In genomic region chr13:102372451-102373082, GRCm38 (mm10) we compare ENCODE assay signal across 16 mouse cellular contexts.
A peak's percentile ranks its signal among the peaks of the same experiment; 100 is the strongest.
DNase-seq lines count a peak whose midpoint lies in the region; ATAC-seq lines count a peak whose summit lies in the region.
"Had no signal": no experiment of that assay in that cellular context is flagged by ENCODE, and none has a peak within 500 bp of the region (broad histone marks: within the 10 kb centered on the region; RNA-seq: fewer than 3 reads in every experiment).

No protein-coding gene starts in this region.

- no peak for DNase-seq in heart, adult 11 months
- peak; percentile 51 for DNase-seq in embryo, embryonic 10 days (ENCODE audit: low spot score)
- no peak for DNase-seq in left cerebral cortex, postnatal 25 days (ENCODE audit: low spot score in 2 of 2)
- DNase-seq in gastrocnemius, postnatal 36 days = no peak
- no peak for DNase-seq in right cerebral cortex, postnatal 14 days
- DNase-seq: cerebellum, postnatal 10 days; gastrocnemius, postnatal 10 days; lung, adult 18-20 months; retina, postnatal 1 day had no signal

- WGBS in heart, embryonic 13.5 days = 67% methylated on average over 4 of the region's 4 CpGs
- 16% methylated on average over 4 of the region's 4 CpGs for WGBS in forebrain, embryonic 16.5 days
- 7% methylated on average over 4 of the region's 4 CpGs for WGBS in midbrain, embryonic 16.5 days

- no peak for ATAC-seq in heart, embryonic 13.5 days (ENCODE audit: extremely low read depth, insufficient number of reproducible peaks, low FRiP score, low TSS enrichment)
- 0 out of 2 replicates have a peak, but pooled peaks have one; percentile 58 for ATAC-seq in forebrain, embryonic 16.5 days
- ATAC-seq in midbrain, embryonic 16.5 days = peak; percentile 82

- no peaks in the 10 kb centered on the region for H3K36me3 ChIP-seq in heart, embryonic 13.5 days
- H3K36me3 ChIP-seq in forebrain, embryonic 16.5 days (ENCODE audit: control insufficient read depth, insufficient read depth) = no peaks in the 10 kb centered on the region
- no peaks in the 10 kb centered on the region for H3K36me3 ChIP-seq in midbrain, embryonic 16.5 days (ENCODE audit: control insufficient read depth, insufficient read depth, low read length)
- H3K36me3 ChIP-seq: G1E; heart, embryonic 12.5 days; neural tube, embryonic 13.5 days had no signal

- H3K27me3 ChIP-seq in heart, embryonic 13.5 days (replicated peaks) = no peaks in the 10 kb centered on the region
- H3K27me3 ChIP-seq in forebrain, embryonic 16.5 days (replicated peaks; ENCODE audit: control insufficient read depth, insufficient read depth, low read length) = no peaks in the 10 kb centered on the region
- H3K27me3 ChIP-seq in midbrain, embryonic 16.5 days (ENCODE audit: control insufficient read depth, insufficient read depth, low read depth, low read length) = peaks cover 7% of the 10 kb centered on the region; the same call in 1 of the 2 replicates
- H3K27me3 ChIP-seq: heart, embryonic 12.5 days; megakaryocyte, embryonic 14.5 days had no signal

- H3K4me2 ChIP-seq in heart, embryonic 13.5 days = no peak overlapping the region
- H3K4me2 ChIP-seq in forebrain, embryonic 16.5 days (ENCODE audit: low read length) = no peak overlapping the region
- H3K4me2 ChIP-seq in midbrain, embryonic 16.5 days (ENCODE audit: low read length) = no peak overlapping the region
- H3K4me2 ChIP-seq: heart, embryonic 12.5 days; neural tube, embryonic 13.5 days had no signal

- no peak overlapping the region for H3K9ac ChIP-seq in heart, embryonic 13.5 days
- no peak overlapping the region for H3K9ac ChIP-seq in forebrain, embryonic 16.5 days (replicated peaks; ENCODE audit: low read depth, low read length)
- no peak overlapping the region for H3K9ac ChIP-seq in midbrain, embryonic 16.5 days (ENCODE audit: low read depth, low read length)
- H3K9ac ChIP-seq: heart, embryonic 12.5 days; neural tube, embryonic 13.5 days had no signal

- H3K4me3 ChIP-seq in heart, embryonic 13.5 days = no peak overlapping the region
- H3K4me3 ChIP-seq in forebrain, embryonic 16.5 days (replicated peaks; ENCODE audit: low read length) = no peak overlapping the region
- no peak overlapping the region for H3K4me3 ChIP-seq in midbrain, embryonic 16.5 days (ENCODE audit: low read depth, low read length)
- H3K4me3 ChIP-seq: heart, embryonic 12.5 days; megakaryocyte, embryonic 14.5 days; neural tube, embryonic 13.5 days had no signal

- H3K4me1 ChIP-seq in heart, embryonic 13.5 days = no peaks in the 10 kb centered on the region
- H3K4me1 ChIP-seq in forebrain, embryonic 16.5 days (replicated peaks; ENCODE audit: control insufficient read depth, insufficient read depth, low read length) = no peaks in the 10 kb centered on the region; the same call in 1 of the 2 replicates
- no peaks in the 10 kb centered on the region; the same call in 1 of the 2 replicates for H3K4me1 ChIP-seq in midbrain, embryonic 16.5 days (ENCODE audit: control insufficient read depth, insufficient read depth, low read length)
- H3K4me1 ChIP-seq: heart, embryonic 12.5 days; megakaryocyte, embryonic 14.5 days; neural tube, embryonic 13.5 days had no signal

- 0 out of 2 replicates have a peak overlapping the region, but pooled peaks have one; percentile 24 for H3K27ac ChIP-seq in heart, embryonic 13.5 days (replicated peaks)
- H3K27ac ChIP-seq in forebrain, embryonic 16.5 days (ENCODE audit: low read length) = no peak overlapping the region
- no peak overlapping the region for H3K27ac ChIP-seq in midbrain, embryonic 16.5 days (ENCODE audit: low read length)
- H3K27ac ChIP-seq: neural tube, embryonic 13.5 days had no signal

- H3K9me3 ChIP-seq in heart, embryonic 13.5 days = no peaks in the 10 kb centered on the region
- no peaks in the 10 kb centered on the region for H3K9me3 ChIP-seq in forebrain, embryonic 16.5 days (ENCODE audit: control insufficient read depth, low read length)
- H3K9me3 ChIP-seq in midbrain, embryonic 16.5 days (replicated peaks; ENCODE audit: control insufficient read depth, low read length, poor library complexity, severe bottlenecking) = no peaks in the 10 kb centered on the region
- H3K9me3 ChIP-seq: G1E; heart, embryonic 12.5 days; megakaryocyte, embryonic 14.5 days; neural tube, embryonic 13.5 days had no signal

- intact Hi-C loops in left cerebral cortex, postnatal 25 days (cut with DNase I) = no loop called here
- intact Hi-C loops in gastrocnemius, postnatal 36 days (cut with DNase I) = no loop called here
